Mouse (Mus musculus) G1E (cell line): ENCODE measurements around the gene Rbms3.

ENCODE experiments used
- CTCF ChIP-seq: IDR thresholded peaks from 2 replicates; pipeline ENCODE4 v1.5.1; 2012; ENCODE audit warnings: low read depth, low read length, inconsistent platforms, mixed read lengths
- GATA1 ChIP-seq: IDR thresholded peaks from 2 replicates; pipeline ENCODE4 v1.6.1; 2012; ENCODE audit warnings: borderline replicate concordance, low read length, inconsistent platforms, mixed read lengths

GRCm38 (mm10) chr9:116909511-116909910 lies 720.2 kb downstream of the Rbms3 start:
- no peak for TF ChIP-seq CTCF
- TF ChIP-seq GATA1: no peak
